Mouse (Mus musculus) right cerebral cortex, postnatal 25 days (tissue): Measurements from ENCODE around the gene Prcd.

Source experiments
- DNase-seq: peaks from one replicate; pipeline ENCODE4 v3.0.0; 2022

The Prcd gene

DNA sequence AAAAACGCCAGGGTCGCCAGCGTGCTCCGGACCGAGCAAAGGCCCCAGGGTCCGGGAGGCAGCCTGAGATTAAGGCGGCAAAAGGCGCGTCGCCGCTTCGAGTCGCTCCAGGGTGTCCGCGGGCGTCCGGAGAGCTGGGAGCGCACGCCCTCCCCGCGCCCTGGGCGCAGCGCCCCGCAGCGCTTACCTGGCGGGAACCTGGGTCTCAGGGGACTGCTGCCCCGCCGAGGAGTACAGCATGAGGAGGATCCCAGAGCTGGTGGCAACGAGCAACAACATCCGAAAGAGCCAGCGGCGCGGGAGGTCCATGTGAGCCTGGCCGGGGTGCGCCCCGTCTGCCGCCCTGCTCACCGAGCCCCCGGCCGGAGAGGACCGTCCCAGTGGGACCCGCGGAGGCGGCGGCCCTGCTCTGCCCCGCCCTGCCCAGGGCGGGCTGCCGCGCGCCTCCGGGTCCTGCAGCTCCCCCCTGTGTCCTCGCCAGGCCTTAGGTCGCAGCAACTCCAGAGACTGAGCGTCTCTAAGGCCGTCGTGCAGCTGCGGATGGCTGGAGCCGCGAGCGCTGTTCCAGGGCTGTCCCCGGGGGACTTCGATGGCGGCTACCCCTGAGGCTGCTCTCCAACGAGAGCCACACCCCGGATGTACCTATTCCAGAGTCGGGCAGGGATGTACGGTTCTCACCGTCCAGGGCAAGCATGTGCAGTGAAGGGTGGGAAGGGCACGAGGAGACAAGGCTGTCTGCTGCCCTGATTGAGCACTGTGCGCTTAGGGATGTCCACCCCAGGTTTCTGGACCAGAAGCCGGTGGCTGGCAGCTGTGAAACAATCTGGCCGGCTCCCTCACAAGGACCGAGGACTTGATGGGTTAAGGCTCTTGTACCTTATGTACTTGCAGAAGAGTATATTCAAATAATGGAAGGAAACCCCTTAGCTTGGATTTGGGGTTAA lies 41.2 kb downstream of the Prcd start:
- no peak for DNase-seq

DNA sequence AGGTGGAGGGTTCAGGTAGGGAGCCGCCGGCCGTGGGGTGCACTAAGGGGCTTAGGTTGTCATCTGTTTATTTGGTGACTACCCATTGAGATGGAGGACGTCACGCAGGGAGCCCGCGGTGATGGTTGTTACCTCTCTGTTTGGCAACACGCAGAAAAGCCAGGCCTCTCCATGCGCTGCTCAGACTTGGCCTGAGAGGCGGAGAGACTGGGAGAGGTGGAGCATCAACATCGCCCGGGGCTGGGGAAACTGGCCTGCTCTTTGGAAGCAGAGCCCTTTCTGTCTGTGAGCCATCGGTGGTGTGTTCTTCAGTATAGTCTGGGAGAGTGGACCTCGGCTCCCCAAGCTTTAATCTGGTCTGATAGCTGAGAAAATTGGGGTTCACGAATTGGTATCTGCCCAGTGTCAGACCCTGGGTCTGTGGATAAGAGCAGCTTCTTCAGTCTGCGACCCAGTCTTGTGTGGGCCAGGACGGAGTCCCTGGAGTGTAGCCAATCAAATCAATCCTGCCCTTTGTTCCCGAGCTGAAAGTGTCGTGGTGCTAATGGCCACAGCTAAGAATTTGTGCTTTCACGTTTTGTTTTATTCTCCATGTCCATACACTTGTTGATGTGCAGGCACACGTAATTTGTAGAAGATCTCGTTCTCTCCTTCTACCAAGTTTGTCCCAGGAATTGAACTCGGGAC lies 42.0 kb downstream of the Prcd start:
- no peak for DNase-seq

DNA sequence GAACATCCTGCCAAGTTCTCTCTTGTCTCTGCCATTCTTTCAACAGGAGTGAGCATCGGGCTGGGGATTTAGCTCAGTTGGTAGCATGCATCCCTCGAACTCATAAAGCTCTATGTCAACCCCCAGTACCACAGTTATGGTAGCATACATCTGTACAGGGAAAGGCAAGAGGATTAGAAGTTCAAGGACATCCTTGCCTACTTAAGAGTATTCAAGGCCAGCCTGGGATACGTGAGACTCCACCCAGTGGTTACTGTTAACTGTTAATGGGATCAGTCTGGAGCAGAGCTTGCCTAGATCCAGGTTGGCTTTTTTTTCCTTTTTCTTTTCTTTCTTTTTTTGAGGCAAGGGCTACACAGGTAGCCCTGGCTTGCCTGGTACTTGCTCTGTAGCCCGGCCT lies 43.1 kb downstream of the Prcd start:
- DNase-seq: no peak

DNA sequence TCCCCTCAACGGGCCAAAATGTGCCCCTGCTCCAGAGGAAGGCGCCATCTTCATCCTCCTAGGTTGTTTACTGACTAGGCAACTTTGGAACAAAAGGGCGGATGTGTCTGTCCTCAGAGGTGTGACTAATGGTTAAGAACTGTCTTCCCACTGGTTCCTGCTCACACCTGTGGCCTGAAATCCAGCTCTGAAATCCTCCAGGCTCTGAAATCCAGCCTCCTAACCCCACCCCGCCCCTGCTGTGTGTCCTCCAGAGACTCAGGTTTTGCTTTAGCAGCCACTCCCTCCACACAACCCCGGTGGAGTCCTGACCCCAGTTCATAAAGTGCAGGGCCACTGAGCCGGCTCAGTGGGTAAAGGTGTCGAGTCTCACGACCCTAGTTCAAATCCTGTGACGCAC lies 44.2 kb downstream of the Prcd start:
- DNase-seq: no peak

DNA sequence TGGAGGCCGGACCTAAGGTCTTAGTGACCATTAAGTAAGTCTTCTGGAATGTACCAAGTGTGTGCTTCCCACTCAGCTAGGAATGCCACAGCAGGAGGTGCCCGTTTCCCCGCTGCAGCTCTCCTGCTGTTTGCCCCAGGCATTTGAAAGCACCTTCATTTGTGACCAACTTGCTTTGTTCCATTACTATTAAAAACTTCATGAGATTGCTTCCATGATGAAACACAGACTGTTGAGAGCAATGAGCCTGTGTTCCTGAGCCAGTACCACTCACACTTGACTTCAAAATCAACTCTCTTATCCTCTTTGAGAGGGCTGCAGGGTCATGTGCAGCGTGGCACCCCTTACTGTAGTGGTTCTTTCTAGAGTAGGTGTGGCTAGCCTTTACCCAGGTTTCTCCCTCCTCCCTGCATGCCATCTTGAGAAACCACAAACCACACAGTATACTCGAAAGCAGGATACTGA lies 48.1 kb downstream of the Prcd start:
- DNase-seq: no peak

DNA sequence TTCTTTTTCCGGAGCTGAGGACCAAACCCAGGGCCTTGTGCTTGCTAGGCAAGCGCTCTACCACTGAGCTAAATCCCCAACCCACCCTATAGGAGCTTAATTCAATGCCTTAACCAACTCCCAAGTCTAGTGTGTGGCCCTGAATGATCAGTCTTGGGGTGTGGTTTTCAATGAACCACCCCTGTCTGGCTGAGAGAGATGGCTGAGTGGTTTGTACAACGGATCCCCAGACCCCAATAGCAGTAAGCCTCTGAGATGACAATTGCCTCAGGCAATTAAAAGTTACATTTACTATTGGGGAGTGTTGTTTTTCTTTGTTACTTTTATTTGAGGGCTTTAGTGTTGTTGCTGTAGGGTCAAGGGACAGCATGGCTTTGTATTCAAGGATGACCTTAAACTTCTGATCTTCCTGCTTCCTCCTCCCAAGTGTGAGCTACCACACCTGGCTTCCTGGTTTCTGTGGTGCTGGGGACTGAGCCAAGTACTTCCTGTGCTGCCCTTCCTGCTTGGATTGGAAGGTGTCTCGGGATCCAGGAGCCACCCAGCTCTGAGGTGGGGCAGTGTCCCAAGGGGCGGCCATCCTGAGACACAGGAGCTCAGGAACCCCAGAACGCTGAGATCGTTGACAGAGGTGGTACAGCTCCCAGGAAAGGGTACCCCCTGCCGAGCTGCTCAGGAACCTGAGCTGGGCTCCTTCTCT lies 51.2 kb downstream of the Prcd start:
- no peak for DNase-seq

DNA sequence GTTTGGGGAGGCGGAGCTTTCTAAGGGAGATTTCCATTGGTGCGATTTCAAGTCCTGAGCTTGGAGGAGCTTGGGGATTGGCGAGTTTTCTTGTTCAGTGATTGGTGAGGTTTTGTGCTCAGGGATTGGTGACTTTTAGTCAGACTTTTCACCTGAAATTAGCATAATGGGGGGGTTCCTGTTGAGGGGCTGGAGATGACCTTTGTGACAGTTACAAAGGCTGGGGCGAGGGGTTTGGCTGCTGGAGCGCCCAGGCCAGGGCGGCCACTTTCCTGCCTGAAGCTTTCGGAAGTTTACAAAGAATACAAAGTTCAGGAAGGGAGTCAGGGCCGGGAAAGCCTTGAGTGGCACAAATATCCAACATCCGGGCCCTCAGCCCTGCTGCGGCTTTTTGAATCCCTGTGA lies 51.9 kb downstream of the Prcd start:
- no peak for DNase-seq

DNA sequence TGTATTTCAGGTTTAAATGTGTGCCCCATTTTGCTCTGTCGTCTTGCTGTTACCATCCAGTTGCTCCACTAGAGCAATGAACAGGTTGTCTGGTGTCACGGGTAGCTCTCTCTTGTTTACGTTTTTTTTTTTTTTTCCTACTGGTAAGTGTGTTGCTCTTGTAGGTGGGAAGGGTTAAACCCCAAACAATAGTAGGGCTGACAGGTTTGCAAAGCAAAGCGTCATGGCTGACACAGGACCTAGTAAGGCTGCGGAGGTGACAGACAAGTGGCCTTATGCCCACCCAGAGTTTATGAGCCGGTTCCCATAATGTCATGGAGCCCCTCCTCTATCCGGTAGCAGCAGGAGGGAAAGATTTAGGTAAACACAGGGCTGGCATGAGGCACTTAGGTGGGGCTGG lies 53.0 kb downstream of the Prcd start:
- no peak for DNase-seq

DNA sequence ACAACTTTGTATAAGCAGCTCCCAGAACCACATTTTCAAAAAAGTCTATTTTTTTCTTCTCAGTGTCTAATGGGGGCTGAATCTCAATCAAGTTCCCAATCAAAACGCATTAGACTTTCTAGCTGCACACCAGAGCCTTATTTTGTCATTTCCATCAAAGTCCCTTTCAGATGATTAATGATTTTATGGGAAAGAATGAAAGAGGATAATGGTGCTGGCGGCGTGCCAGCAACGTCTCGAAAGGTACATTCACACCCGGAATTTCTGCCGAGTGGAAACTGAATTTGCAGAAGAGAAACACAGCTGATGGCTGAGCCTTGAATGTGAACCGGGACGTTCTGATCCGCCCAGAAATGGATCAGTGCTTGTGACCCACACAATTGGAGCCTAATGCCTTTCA lies 56.8 kb downstream of the Prcd start:
- DNase-seq: no peak

DNA sequence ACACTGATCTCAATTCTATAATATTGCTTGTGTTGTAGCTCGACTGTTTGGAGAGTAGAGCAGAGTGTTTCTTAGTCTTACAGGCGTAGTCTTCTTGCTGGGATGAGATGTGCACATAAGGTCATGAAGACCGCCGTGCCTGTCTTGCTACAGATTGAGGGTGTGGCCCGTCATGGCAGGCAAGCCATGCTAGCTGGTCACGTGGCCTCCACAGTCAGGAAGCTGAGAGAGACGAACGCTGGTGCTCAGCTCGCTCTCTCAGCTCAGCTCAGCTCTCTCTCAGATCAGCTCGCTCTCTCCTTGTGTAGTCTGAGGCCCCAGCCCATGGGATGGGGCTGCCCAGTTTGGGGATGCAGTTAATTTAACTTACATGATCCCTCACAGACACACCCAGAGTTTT lies 57.5 kb downstream of the Prcd start:
- DNase-seq: no peak

DNA sequence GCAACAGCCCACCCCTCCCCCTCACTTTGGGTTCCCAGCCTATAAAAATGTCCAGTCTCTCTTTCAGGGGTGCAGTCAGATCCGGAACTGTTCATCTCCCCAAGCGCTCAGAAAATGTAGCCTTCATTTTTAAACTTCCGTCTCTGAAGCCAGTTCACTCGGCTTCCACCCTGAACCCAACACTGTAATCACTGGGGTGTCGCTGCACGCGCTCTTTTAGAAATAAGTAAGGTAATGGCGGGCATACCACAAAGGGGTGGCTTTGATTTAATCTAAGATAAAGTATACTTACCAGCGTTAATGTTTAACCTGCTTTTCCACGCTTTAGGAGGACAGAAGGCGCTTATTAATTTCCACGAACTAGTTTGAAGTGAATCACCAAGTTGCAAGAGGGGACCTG lies 60.7 kb downstream of the Prcd start:
- no peak for DNase-seq
